Mouse (Mus musculus) gonadal fat pad, adult 2 months (tissue): ENCODE results near the gene Cradd. TPM values are rescaled to one million over a fixed set of nuclear protein-coding genes. Genes with fewer than 3 reads are reported as not detected.

Source experiments
- DNase-seq: peaks from one replicate; pipeline ENCODE4 v3.0.0-alpha.2; 2012; ENCODE audit warnings: low read depth
- polyA plus RNA-seq: library from polyadenylated mRNA; depleted of rRNA; stranded (reverse); fragments of >200 nt; gene quantifications from 2 replicates; pipeline ENCODE4 v1.2.3, GENCODE M21; 2012

Cradd gene
- polyA plus RNA-seq, 1 experiment = 17.1 TPM

GRCm38 (mm10) chr10:95207423-95207822 lies 116.5 kb downstream of the Cradd start:
- no peak for DNase-seq

- no peak for DNase-seq
These were observed 122.4 kb downstream of the Cradd start for GRCm38 (mm10) chr10:95201514-95201913.

GRCm38 (mm10) chr10:95200323-95200722 lies 123.6 kb downstream of the Cradd start:
- DNase-seq = no peak

GRCm38 (mm10) chr10:95199541-95200269 lies 124.2 kb downstream of the Cradd start:
- no peak for DNase-seq

GRCm38 (mm10) chr10:95197377-95197776 lies 126.6 kb downstream of the Cradd start:
- no peak for DNase-seq

GRCm38 (mm10) chr10:95195719-95196118 lies 128.2 kb downstream of the Cradd start:
- no peak for DNase-seq

- no peak for DNase-seq
These were observed 129.2 kb downstream of the Cradd start for GRCm38 (mm10) chr10:95194776-95195175.

GRCm38 (mm10) chr10:95193875-95194281 lies 130.1 kb downstream of the Cradd start:
- no peak for DNase-seq

- DNase-seq = no peak
These were observed 132.1 kb downstream of the Cradd start for GRCm38 (mm10) chr10:95191881-95192280.

GRCm38 (mm10) chr10:95191151-95191655 lies 132.7 kb downstream of the Cradd start:
- DNase-seq = no peak

GRCm38 (mm10) chr10:95189550-95190211 lies 134.3 kb downstream of the Cradd start:
- no peak for DNase-seq

GRCm38 (mm10) chr10:95184210-95184609 lies 139.7 kb downstream of the Cradd start:
- DNase-seq = no peak

GRCm38 (mm10) chr10:95183051-95183450 lies 140.9 kb downstream of the Cradd start:
- DNase-seq = no peak

GRCm38 (mm10) chr10:95182405-95182804 lies 141.5 kb downstream of the Cradd start:
- DNase-seq = no peak

GRCm38 (mm10) chr10:95181553-95181952 lies 142.4 kb downstream of the Cradd start:
- DNase-seq = no peak

GRCm38 (mm10) chr10:95180900-95181299 lies 143.0 kb downstream of the Cradd start:
- DNase-seq = no peak

GRCm38 (mm10) chr10:95180177-95180576 lies 143.8 kb downstream of the Cradd start:
- no peak for DNase-seq

GRCm38 (mm10) chr10:95178785-95179184 lies 145.1 kb downstream of the Cradd start:
- no peak for DNase-seq

GRCm38 (mm10) chr10:95175423-95176120 lies 148.4 kb downstream of the Cradd start:
- no peak for DNase-seq

GRCm38 (mm10) chr10:95174260-95174659 lies 149.7 kb downstream of the Cradd start:
- DNase-seq = peak; percentile 47

GRCm38 (mm10) chr10:95170721-95171354 lies 153.1 kb downstream of the Cradd start:
- DNase-seq = no peak

GRCm38 (mm10) chr10:95164949-95165348 lies 159.0 kb downstream of the Cradd start:
- no peak for DNase-seq
